Comparison of ENCODE assay signal across 26 mouse cellular contexts in the genomic region with DNA sequence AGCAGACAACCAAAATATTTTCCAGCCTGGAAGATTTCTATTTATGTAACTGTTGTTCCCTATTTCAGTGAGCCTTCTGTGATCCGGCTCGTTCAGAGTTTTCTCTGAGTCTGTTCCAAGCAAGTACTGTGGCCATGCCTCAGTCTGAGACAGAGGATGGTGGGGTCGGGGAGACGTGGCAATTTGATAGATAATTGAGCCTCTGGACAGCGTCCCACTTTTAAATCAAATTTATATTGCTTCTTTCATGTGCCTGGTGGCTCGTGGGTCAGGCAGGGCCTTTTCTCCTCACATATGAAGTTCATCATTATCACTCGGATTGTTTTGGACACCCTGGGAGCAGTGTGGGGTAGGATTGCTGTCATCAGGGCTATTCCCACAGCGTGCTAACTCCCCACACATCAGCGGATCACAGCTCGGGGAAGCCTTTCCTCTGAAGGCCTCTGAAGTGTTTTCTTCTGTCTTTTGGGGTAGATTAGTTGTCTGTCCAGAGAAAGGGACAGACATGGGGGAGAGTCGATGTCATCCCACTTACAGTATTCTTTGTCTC. TPM values are rescaled to one million over a fixed set of nuclear protein-coding genes. Genes with fewer than 3 reads are reported as not detected.
DNase-seq lines count a peak whose midpoint lies in the region; ATAC-seq and TF ChIP-seq lines count a peak whose summit lies in the region.
"Had no signal": no experiment of that assay in that cellular context is flagged by ENCODE, and none has a peak within 500 bp of the region (broad histone marks: within the 10 kb centered on the region; RNA-seq: fewer than 3 reads in every experiment).

No protein-coding gene starts in this region.

- no peak overlapping the region for H3K4me3 ChIP-seq in lung, embryonic 14.5 days (ENCODE audit: low read depth, low read length)
- no peak overlapping the region for H3K4me3 ChIP-seq in midbrain, embryonic 10.5 days
- H3K4me3 ChIP-seq in midbrain, embryonic 15.5 days: no peak overlapping the region
- no peak overlapping the region for H3K4me3 ChIP-seq in limb, embryonic 10.5 days
- H3K4me3 ChIP-seq: forebrain, embryonic 10.5 days; forebrain, embryonic 13.5 days; gastrocnemius, adult 2 months; hindbrain, embryonic 10.5 days; hindbrain, embryonic 13.5 days had no signal

- no peak overlapping the region for H3K4me2 ChIP-seq in lung, embryonic 14.5 days
- no peak overlapping the region for H3K4me2 ChIP-seq in midbrain, embryonic 15.5 days
- H3K4me2 ChIP-seq: forebrain, embryonic 13.5 days; hindbrain, embryonic 13.5 days had no signal

- peak; percentile 43 for DNase-seq in heart, adult 11 months
- no peak for DNase-seq in heart, postnatal 10 days
- peak; percentile 69 for DNase-seq in lung, embryonic 14.5 days
- no peak for DNase-seq in lung, postnatal 36 days
- peak; percentile 11 for DNase-seq in midbrain, embryonic 10.5 days (ENCODE audit: low spot score)
- peak; percentile 27 for DNase-seq in limb, embryonic 10.5 days (ENCODE audit: low spot score)
- no peak for DNase-seq in cerebellum, postnatal 10 days
- DNase-seq: adrenal gland, adult 8-10 months; adrenal gland, postnatal 25 days; cerebellum, adult 11-12 months; cerebellum, adult 8-10 months; cerebellum, postnatal 14 days; gastrocnemius, adult 2 months; gastrocnemius, postnatal 14 days; heart, adult 18-20 months; heart, postnatal 36 days had no signal

- no peak overlapping the region for H3K9ac ChIP-seq in lung, embryonic 14.5 days
- no peak overlapping the region for H3K9ac ChIP-seq in midbrain, embryonic 15.5 days
- H3K9ac ChIP-seq: forebrain, embryonic 13.5 days; hindbrain, embryonic 13.5 days had no signal

- H3K27ac ChIP-seq in lung, embryonic 14.5 days (ENCODE audit: low read depth): no peak overlapping the region
- H3K27ac ChIP-seq in midbrain, embryonic 10.5 days (replicated peaks): no peak overlapping the region
- no peak overlapping the region for H3K27ac ChIP-seq in midbrain, embryonic 15.5 days
- H3K27ac ChIP-seq in limb, embryonic 10.5 days: no peak overlapping the region
- H3K27ac ChIP-seq: forebrain, embryonic 10.5 days; forebrain, embryonic 13.5 days; gastrocnemius, adult 2 months; hindbrain, embryonic 10.5 days; hindbrain, embryonic 13.5 days had no signal

- peak; percentile 86 for ATAC-seq in lung, embryonic 14.5 days (ENCODE audit: insufficient read depth)
- ATAC-seq in midbrain, embryonic 15.5 days (replicated peaks): no peak
- ATAC-seq: activated CD4-positive, CD25-positive, alpha-beta regulatory T cell, adult 4 months; forebrain, embryonic 13.5 days; forebrain, embryonic 16.5 days; hindbrain, embryonic 16.5 days had no signal

- H3K27me3 ChIP-seq in lung, embryonic 14.5 days (ENCODE audit: insufficient read depth, low read length): peaks cover 68% of the 10 kb centered on the region
- H3K27me3 ChIP-seq in midbrain, embryonic 10.5 days (ENCODE audit: low read depth, poor library complexity, severe bottlenecking): peaks cover 99% of the 10 kb centered on the region
- H3K27me3 ChIP-seq in midbrain, embryonic 15.5 days (replicated peaks): peaks cover 82% of the 10 kb centered on the region
- H3K27me3 ChIP-seq in limb, embryonic 10.5 days (ENCODE audit: low read depth, poor library complexity, severe bottlenecking): peaks cover 99% of the 10 kb centered on the region

- H3K9me3 ChIP-seq in lung, embryonic 14.5 days (ENCODE audit: low read depth, low read length): no peaks in the 10 kb centered on the region
- H3K9me3 ChIP-seq in midbrain, embryonic 10.5 days (replicated peaks): no peaks in the 10 kb centered on the region
- no peaks in the 10 kb centered on the region for H3K9me3 ChIP-seq in midbrain, embryonic 15.5 days
- no peaks in the 10 kb centered on the region for H3K9me3 ChIP-seq in limb, embryonic 10.5 days (replicated peaks)
- H3K9me3 ChIP-seq: forebrain, embryonic 10.5 days; forebrain, embryonic 13.5 days; hindbrain, embryonic 10.5 days; hindbrain, embryonic 13.5 days had no signal

- H3K4me1 ChIP-seq in lung, embryonic 14.5 days (ENCODE audit: insufficient read depth): no peaks in the 10 kb centered on the region
- H3K4me1 ChIP-seq in midbrain, embryonic 10.5 days: peaks cover 51% of the 10 kb centered on the region
- peaks cover 7% of the 10 kb centered on the region for H3K4me1 ChIP-seq in midbrain, embryonic 15.5 days
- peaks cover 10% of the 10 kb centered on the region for H3K4me1 ChIP-seq in limb, embryonic 10.5 days

- no peaks in the 10 kb centered on the region for H3K36me3 ChIP-seq in lung, embryonic 14.5 days (ENCODE audit: insufficient read depth)
- H3K36me3 ChIP-seq in midbrain, embryonic 10.5 days: no peaks in the 10 kb centered on the region
- H3K36me3 ChIP-seq in midbrain, embryonic 15.5 days (replicated peaks): no peaks in the 10 kb centered on the region
- no peaks in the 10 kb centered on the region for H3K36me3 ChIP-seq in limb, embryonic 10.5 days
- H3K36me3 ChIP-seq: forebrain, embryonic 10.5 days; hindbrain, embryonic 10.5 days; hindbrain, embryonic 13.5 days had no signal

- intact Hi-C loops in heart, postnatal 10 days (cut with DNase I): no loop called here

- TF ChIP-seq CTCF in lung, embryonic 14.5 days (IDR thresholded peaks at IDR 0.05; ENCODE audit: low read depth): no peak

- WGBS in lung, embryonic 14.5 days: 24% methylated on average over 11 of the region's 11 CpGs
- WGBS in midbrain, embryonic 10.5 days: 39% methylated on average over 11 of the region's 11 CpGs
- WGBS in midbrain, embryonic 15.5 days: 42% methylated on average over 11 of the region's 11 CpGs
- 35% methylated on average over 11 of the region's 11 CpGs for WGBS in limb, embryonic 10.5 days

RNA-seq across cellular contexts. Expression of a gene that starts 6.9 kb away (rescaled TPM):
- not detected for total RNA-seq in heart, postnatal 10 days (2021)
- not detected in 2 replicates for polyA plus RNA-seq in lung, embryonic 14.5 days (2014; fragmentation: Nextera tagmentation; extraction: Ambion mirVana)
- 15.0 and 18.7 TPM in 2 replicates for polyA plus RNA-seq in midbrain, embryonic 10.5 days (2016; fragmentation: Nextera tagmentation; extraction: Ambion mirVana)
- 8.8 and 11.9 TPM in 2 replicates for polyA plus RNA-seq in midbrain, embryonic 15.5 days (2015; fragmentation: Nextera tagmentation; extraction: Ambion mirVana)
- polyA plus RNA-seq in limb, embryonic 10.5 days (2016; fragmentation: Nextera tagmentation; extraction: Ambion mirVana): 1.1 and 1.2 TPM in 2 replicates
- total RNA-seq: adrenal gland, postnatal 25 days; heart, adult 18-20 months; heart, postnatal 36 days had no signal
- polyA plus RNA-seq: activated CD4-positive, CD25-positive, alpha-beta regulatory T cell, adult 4 months; heart, embryonic 14.5 days; heart, postnatal 0 days had no signal

Comparison
In these comparisons a context has a peak if more than half of its experiments do, and no peak if none do; other contexts are left out.
1. DNase-seq: peak in heart, adult 11 months (single experiment), lung, embryonic 14.5 days (single experiment), midbrain, embryonic 10.5 days (single experiment) and limb, embryonic 10.5 days (single experiment); none in heart, postnatal 10 days (0 of 2), lung, postnatal 36 days (single experiment) and cerebellum, postnatal 10 days (0 of 2).